Mouse (Mus musculus) layer of hippocampus, postnatal 25 days (tissue): ENCODE results near the gene Ifnk. TPM values are rescaled to one million over a fixed set of nuclear protein-coding genes. Genes with fewer than 3 reads are reported as not detected.

ENCODE experiments used
- DNase-seq, 2 experiments: peaks; one replicate each; pipeline ENCODE4 v3.0.0; 2022; ENCODE audit warnings: mixed read lengths in 2 of 2, low spot score in 1 of 2; ENCODE audit errors: extremely low spot score in 1 of 2
- total RNA-seq, 2 experiments: library from RNA; stranded (reverse); gene quantifications; 2 replicates each; pipeline ENCODE4 v1.2.3; 2021

The Ifnk gene
- total RNA-seq, 2 experiments from 2014 or later: not detected

GRCm38 (mm10) chr4:35177926-35178645 lies 26.2 kb downstream of the Ifnk start:
- no peak for DNase-seq

- no peak for DNase-seq
Measured at GRCm38 (mm10) chr4:35187617-35188326, 35.9 kb downstream of the Ifnk start.

DNA sequence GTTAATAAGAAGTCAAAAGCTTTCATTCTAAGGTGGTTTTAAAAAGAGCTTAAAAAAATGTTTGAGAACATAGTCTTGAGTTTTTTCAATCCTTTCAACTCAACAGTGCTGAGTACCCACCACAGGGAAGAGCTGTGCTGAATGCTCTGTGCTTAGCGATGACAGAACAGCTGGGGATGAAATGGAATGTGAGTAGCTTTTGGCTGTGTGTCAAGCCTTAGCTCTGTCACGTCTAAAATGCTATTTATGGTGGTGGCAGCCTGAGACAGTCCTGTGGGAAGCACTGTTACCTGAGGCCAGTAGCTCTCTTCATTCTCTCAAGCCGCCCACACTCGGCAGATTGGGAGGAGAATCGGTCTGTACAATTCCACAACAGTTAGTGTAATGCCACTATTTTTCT lies 37.9 kb downstream of the Ifnk start:
- DNase-seq: no peak

DNA sequence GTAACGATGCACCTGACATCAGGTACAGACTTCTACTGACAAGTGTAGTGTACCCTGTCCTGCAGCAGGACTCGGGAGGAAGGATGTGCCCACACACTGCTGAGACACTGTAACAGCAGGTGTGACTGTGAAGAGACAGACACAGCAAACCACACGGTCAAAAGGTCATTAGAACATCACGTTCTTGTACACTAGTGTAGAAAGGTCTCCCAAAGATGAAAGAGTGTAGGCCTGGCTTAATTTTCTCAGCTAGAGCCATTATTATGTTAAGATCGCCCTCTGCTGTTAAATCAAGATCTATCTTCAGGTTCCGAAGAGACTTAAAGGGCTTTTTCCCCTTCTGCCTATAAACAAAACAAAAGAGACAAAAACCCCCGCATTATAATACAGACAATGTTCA lies 40.9 kb downstream of the Ifnk start:
- no peak for DNase-seq

GRCm38 (mm10) chr4:35201700-35202099 lies 49.8 kb downstream of the Ifnk start:
- no peak for DNase-seq

Other genes with a start within 250 kb of the Ifnk start
- 1 to 10 TPM; 6.4 to 8.1 TPM for gene Mob3b, start 5.4 kb downstream of the Ifnk start, total RNA-seq
- 10 to 100 TPM; 26.0 to 30.1 TPM for gene C9orf72, start 74.1 kb downstream of the Ifnk start, total RNA-seq